Mouse (Mus musculus): ENCODE results near the gene Gm7951.
"Not testable (repeated sequence)": the region's sequence is repeated elsewhere in the genome, so short reads cannot be mapped to it uniquely, and the experiment has no call there.

Gene Gm7951

GRCm38 (mm10) chr14:42117269-42117668, at the start of gene Gm7951:
Gene Gm7951, minus strand, starts transcription at chr14:42117369.
- DNase-seq: not testable (repeated sequence)

DNA sequence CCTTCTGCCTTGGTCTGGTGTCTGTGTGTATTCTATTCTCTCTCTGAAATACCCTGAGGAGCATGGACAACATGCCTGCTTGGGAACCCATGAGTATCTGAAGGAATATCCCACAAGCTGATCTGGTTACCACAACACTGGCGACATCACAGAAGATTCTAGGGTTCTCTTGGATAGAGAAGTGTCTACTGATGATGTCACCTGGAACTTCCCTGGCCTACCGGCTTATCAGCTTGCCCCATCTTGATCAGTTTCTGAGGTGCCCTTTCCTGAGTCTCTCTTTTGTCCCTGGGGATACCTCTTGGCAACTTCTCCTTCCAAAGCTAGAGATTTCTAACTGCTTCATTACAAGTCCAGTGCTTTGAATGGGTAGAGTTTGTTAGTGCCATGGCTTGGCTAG, 45.4 kb upstream of the Gm7951 start, which contains the start of gene Gm17027:
Gm17027 (minus strand) TSS at position 101 of the 400 bp plus-strand sequence.
- DNase-seq: not testable (repeated sequence)

- not testable (repeated sequence) for DNase-seq
These were observed 17.4 kb upstream of the Gm7951 start for GRCm38 (mm10) chr14:42134571-42134970.

- DNase-seq: not testable (repeated sequence)
These were observed 16.6 kb upstream of the Gm7951 start for GRCm38 (mm10) chr14:42133806-42134205.
